Mouse (Mus musculus) liver, embryonic 14.5 days (tissue): ENCODE measurements around the gene Pnpla1.

Experiments used
- CTCF ChIP-seq: IDR thresholded peaks from 2 replicates; pipeline ENCODE4 v1.5.1; 2016; ENCODE audit warnings: antibody characterized with exemption, low read depth, control low read depth
- EP300 ChIP-seq: IDR thresholded peaks from 2 replicates; pipeline ENCODE4 v1.6.1; 2016; ENCODE audit warnings: antibody characterized with exemption, low read depth

GRCm38 (mm10) chr17:28820189-28820588, 38.0 kb upstream of the Pnpla1 start:
- TF ChIP-seq CTCF (no peak), EP300 (no peak)
